Mouse (Mus musculus) bone marrow macrophage, adult 2 months (primary cell): ENCODE measurements around the gene Cdcp2.

ENCODE experiments used
- CTCF ChIP-seq: IDR thresholded peaks from 2 replicates; pipeline ENCODE4 v1.5.1; 2012; ENCODE audit warnings: low read depth, mild to moderate bottlenecking, low read length, moderate library complexity
- POLR2A ChIP-seq: IDR thresholded peaks from 2 replicates; pipeline ENCODE4 v1.6.1; 2012; ENCODE audit warnings: mild to moderate bottlenecking, low read depth, low read length, borderline replicate concordance

- no peak for TF ChIP-seq CTCF
- no peak for TF ChIP-seq POLR2A
These were observed at the start of gene Cdcp2 for GRCm38 (mm10) chr4:107096841-107097373.
